Mouse (Mus musculus) midbrain, postnatal 0 days (tissue): ENCODE results near the gene Pld3. TPM values are rescaled to one million over a fixed set of nuclear protein-coding genes. Genes with fewer than 3 reads are reported as not detected.

ENCODE experiments used
- ATAC-seq: fragments of 200-750 bp; cut with Nextera tagmentation; 2 replicates; pipeline ENCODE4 v1.8.0; 2017; ENCODE audit warnings: moderate number of reproducible peaks, mild to moderate bottlenecking, moderate TSS enrichment, moderate library complexity; ENCODE audit not compliant: low FRiP score
- DNase-seq: peaks from one replicate; pipeline ENCODE4 v3.0.0-alpha.2; 2015; ENCODE audit warnings: low spot score
- H3K27ac ChIP-seq: fragments of 300-500 bp; sonication (generic); 2 replicates; pipeline ENCODE4 v1.5.1; 2014; ENCODE audit warnings: low read depth, mild to moderate bottlenecking, low read length, mixed read lengths
- H3K27me3 ChIP-seq: fragments of 300-500 bp; sonication (generic); 2 replicates; pipeline ENCODE4 v1.6.1; 2014; ENCODE audit warnings: low read length, control low read depth, mixed read lengths; ENCODE audit not compliant: insufficient read depth
- H3K36me3 ChIP-seq: fragments of 300-500 bp; sonication (generic); 2 replicates; pipeline ENCODE4 v1.6.1; 2014; ENCODE audit warnings: low read length, control low read depth, mixed read lengths; ENCODE audit not compliant: insufficient read depth
- H3K4me1 ChIP-seq: fragments of 300-500 bp; sonication (generic); 2 replicates; pipeline ENCODE4 v1.6.1; 2014; ENCODE audit warnings: mild to moderate bottlenecking, control low read depth, antibody characterized with exemption, low read length, mixed read lengths; ENCODE audit not compliant: insufficient read depth
- H3K4me2 ChIP-seq: fragments of 300-500 bp; sonication (generic); 2 replicates; pipeline ENCODE4 v1.6.1; 2014; ENCODE audit warnings: low read depth, mild to moderate bottlenecking, low read length, mixed read lengths; ENCODE audit not compliant: poor library complexity, severe bottlenecking
- H3K4me3 ChIP-seq: fragments of 300-500 bp; sonication (generic); 2 replicates; pipeline ENCODE4 v1.5.1; 2014; ENCODE audit warnings: low read depth, mild to moderate bottlenecking, low read length, moderate library complexity
- H3K9ac ChIP-seq: fragments of 300-500 bp; sonication (generic); replicated peaks from 2 replicates; pipeline ENCODE4 v1.6.1; 2014; ENCODE audit warnings: mild to moderate bottlenecking, low read length, moderate library complexity, mixed read lengths; ENCODE audit not compliant: poor library complexity, severe bottlenecking
- H3K9me3 ChIP-seq: fragments of 300-500 bp; sonication (generic); 2 replicates; pipeline ENCODE4 v1.6.1; 2016; ENCODE audit warnings: low read length, control low read depth
- CTCF ChIP-seq: IDR thresholded peaks from 2 replicates; pipeline ENCODE4 v1.5.1; 2016; ENCODE audit warnings: antibody characterized with exemption, mild to moderate bottlenecking
- WGBS: fragments of 180-500 bp; shearing (Covaris S2); extraction: QIAGEN DNeasy Blood & Tissue Kit; methylation state at CpG from one replicate; pipeline ENCODE4 v1.1.7; 2014; 5-methylcytosine and 5-hydroxymethylcytosine counted together
- polyA plus RNA-seq: library from polyadenylated mRNA; unstranded; fragments of >200 nt; fragmentation: Nextera tagmentation; extraction: Ambion mirVana; gene quantifications from 2 replicates; pipeline ENCODE4 v1.2.1, GENCODE M21; 2015
- total RNA-seq: library from RNA; depleted of rRNA; stranded (reverse); fragments of >200 nt; gene quantifications from 2 replicates; pipeline ENCODE4 v1.2.3, GENCODE M21; 2014; rRNA removed

Gene Pld3
- total and polyA plus RNA-seq, 2 experiments from 2014 or later: 275 to 286 TPM

DNA sequence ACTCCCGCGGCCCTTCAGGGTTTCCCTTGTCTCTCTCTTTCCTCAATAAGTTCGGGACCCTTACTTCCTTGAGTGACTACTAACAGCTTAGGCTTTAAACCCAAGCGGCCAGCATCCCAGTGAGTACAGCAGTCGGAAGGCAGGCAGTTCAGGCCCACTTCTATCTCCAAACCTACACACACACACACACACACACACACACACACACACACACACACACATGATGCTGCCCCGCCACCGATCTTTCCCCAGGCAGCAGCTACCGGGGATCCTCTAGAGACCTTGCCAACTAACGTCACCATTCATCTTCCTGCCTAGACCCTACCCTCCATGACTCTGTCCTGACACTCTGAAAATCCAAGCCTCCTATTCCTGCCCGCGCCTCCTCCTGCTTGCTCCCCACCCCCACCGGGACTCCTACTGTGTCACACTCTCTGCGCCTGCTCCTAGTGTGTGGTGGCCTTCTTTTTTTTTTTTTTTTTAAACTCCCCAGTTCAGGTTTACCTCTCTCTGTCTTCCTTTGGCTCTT lies 65.2 kb downstream of the Pld3 start:
- Histone ChIP-seq H3K4me2 (peak overlapping the region; percentile 66), H3K4me3 (peak overlapping the region; percentile 72), H3K36me3 (no peaks in the 10 kb centered on the region), H3K4me1 (no peaks in the 10 kb centered on the region), H3K27ac (peak overlapping the region; percentile 91; the same call in 1 of the 2 replicates), H3K27me3 (no peaks in the 10 kb centered on the region), H3K9me3 (no peaks in the 10 kb centered on the region), H3K9ac (peak overlapping the region; percentile 89)
- DNase-seq (no peak), ATAC-seq (no peak)
- no peak for TF ChIP-seq CTCF
- 6% methylated on average over 13 of the region's 13 CpGs for WGBS

DNA sequence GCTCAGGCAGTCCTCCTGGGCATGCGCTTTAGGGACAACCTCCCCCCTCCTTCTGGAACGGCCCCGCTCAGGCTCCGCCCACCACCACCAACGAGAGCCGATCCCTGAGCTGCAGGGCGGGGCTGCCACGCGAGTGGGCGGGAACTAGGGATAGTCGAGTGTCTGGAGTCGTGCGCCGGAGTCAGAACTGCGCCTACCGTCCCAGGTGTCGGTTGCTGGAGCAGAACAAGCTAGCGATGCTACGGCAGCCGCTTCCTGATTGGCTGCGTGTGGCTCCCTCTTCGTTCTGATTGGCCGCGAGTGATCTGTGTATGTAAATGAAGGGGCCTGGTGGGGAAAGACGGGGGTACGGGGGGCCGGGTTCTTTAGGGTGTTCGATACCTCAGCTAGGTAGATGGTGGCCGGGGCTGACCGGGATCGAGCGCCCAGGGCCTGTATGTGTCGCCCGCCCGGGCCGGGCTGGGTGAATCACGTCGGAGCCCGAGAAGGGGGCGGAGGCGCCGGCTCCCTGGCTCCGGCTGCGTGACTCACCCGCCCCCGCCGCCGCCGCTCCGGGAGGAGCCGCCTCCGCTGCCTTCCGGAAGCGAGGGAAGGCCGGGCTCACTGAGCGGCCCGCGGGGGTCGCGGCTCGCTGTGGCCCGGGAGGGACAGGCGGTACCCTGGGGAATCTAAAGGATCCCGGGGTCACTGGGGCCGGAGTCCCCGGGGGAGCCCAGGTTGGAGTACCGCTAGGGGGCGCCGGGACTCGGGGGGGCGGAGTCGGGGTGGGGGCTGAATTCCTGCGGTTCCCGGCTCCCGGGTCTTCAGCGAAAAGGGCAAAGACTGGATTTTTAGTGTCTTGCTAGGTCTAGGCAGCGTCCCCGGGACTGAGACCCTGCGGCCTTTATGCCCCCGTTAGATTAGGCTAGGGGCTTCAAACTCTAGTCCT lies 66.0 kb downstream of the Pld3 start, which contains the start of gene Sertad1:
Sertad1 (plus strand) TSS at position 141 of the 928 bp plus-strand sequence.
- Histone ChIP-seq H3K4me1 (no peaks in the 10 kb centered on the region), H3K27ac (peak within 1 kb of the TSS; percentile 91), H3K4me3 (peak within 1 kb of the TSS; percentile 72), H3K4me2 (peak within 1 kb of the TSS; percentile 66), H3K9me3 (no peaks in the 10 kb centered on the region), H3K9ac (peak within 1 kb of the TSS; percentile 89), H3K36me3 (no peaks in the 10 kb centered on the region), H3K27me3 (no peaks in the 10 kb centered on the region)
- DNase-seq (peak; percentile 99), ATAC-seq (peak; percentile 97)
- WGBS: under 1% methylated on average over 65 of the region's 80 CpGs
- peak; percentile 60 for TF ChIP-seq CTCF

DNA sequence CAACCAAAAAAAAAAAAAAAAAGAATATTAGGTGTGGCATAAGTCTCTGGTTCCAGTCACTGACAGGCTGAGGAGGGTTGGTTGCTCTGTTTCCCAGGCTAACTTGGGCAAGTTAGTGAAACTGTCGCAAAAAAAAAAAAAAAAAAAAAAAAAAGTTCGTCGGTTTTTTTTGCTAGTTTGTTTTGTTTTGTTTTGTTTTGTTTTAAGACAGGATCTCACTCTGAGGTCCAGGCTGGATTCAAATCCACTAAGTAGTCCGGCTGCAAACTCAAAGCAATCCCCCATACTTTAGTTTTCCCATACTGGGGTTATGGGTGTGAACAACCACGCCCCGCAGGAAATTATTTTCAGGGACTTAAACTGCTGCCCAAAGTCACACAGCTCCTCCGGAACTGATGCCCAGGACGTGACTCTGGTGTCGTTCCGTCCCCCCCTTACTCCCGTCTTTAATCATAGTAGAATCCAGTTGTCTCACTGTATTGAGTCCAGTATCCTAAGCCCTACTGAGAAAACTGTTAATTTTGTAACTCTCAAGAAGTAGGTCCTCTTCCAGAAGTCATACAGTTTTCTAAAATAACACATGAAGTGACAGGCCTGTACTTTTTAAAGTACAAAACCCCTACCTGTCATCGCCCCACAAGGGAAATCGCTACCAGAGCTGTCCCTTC lies 66.8 kb downstream of the Pld3 start:
- H3K27ac ChIP-seq: no peak overlapping the region
- peak overlapping the region; percentile 72 for H3K4me3 ChIP-seq
- H3K4me2 ChIP-seq: peak overlapping the region; percentile 66
- WGBS: 6% methylated on average over 13 of the region's 13 CpGs
- H3K4me1 ChIP-seq: no peaks in the 10 kb centered on the region
- DNase-seq (no peak), ATAC-seq (peak; percentile 2; the same call in 1 of the 2 replicates)
- no peaks in the 10 kb centered on the region for H3K9me3 ChIP-seq
- H3K27me3 ChIP-seq: no peaks in the 10 kb centered on the region
- H3K36me3 ChIP-seq: no peaks in the 10 kb centered on the region
- no peak for TF ChIP-seq CTCF
- H3K9ac ChIP-seq: peak overlapping the region; percentile 46; the same call in 1 of the 2 replicates

DNA sequence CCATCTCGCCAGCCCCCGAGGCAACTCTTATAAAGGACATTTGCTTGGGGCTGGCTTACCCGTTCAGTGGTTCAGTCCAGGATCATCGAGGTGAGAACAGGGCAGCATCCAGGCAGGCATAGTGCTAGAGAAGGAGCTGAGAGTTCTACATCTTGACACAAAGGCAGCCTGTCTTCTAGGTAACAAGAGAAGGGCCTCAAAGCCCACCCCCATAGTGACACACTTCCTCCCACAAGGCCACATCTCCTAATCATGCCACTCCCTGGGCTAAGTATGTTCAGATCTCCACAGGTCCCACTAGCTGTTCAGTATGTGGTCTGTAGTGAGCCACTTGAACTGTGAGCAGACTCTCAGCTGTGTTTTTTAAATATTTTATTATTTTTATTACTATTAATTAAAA lies 69.2 kb downstream of the Pld3 start:
- no peaks in the 10 kb centered on the region for H3K9me3 ChIP-seq
- H3K4me2 ChIP-seq: no peak overlapping the region
- no peak overlapping the region for H3K27ac ChIP-seq
- 85% methylated on average over 4 of the region's 4 CpGs for WGBS
- no peaks in the 10 kb centered on the region for H3K36me3 ChIP-seq
- no peak for TF ChIP-seq CTCF
- no peak overlapping the region for H3K9ac ChIP-seq
- no peak overlapping the region for H3K4me3 ChIP-seq
- ATAC-seq (no peak), DNase-seq (no peak)
- H3K4me1 ChIP-seq: no peaks in the 10 kb centered on the region
- no peaks in the 10 kb centered on the region for H3K27me3 ChIP-seq

Other genes with a start within 250 kb of the Pld3 start
- gene Ltbp4, start 215.5 kb downstream of the Pld3 start, total RNA-seq: 25.3 and 44.3 TPM in 2 replicates
- gene Ltbp4, start 215.5 kb downstream of the Pld3 start, polyA plus RNA-seq: 13.6 and 16.0 TPM in 2 replicates
- gene Shkbp1, start 197.2 kb downstream of the Pld3 start, total RNA-seq: 36.3 and 42.7 TPM in 2 replicates
- 24.1 and 25.1 TPM in 2 replicates for gene Shkbp1, start 197.2 kb downstream of the Pld3 start, polyA plus RNA-seq
- gene Gm20479, start 195.8 kb downstream of the Pld3 start, total RNA-seq: not detected in 2 replicates
- gene Gm20479, start 195.8 kb downstream of the Pld3 start, polyA plus RNA-seq: not detected in 2 replicates
- 27.1 and 36.3 TPM in 2 replicates for gene Sptbn4, start 105.5 kb downstream of the Pld3 start, total RNA-seq
- gene Sptbn4, start 105.5 kb downstream of the Pld3 start, polyA plus RNA-seq: 3.4 and 4.0 TPM in 2 replicates
- gene Blvrb, start 105.2 kb downstream of the Pld3 start, total RNA-seq: 13.7 and 19.5 TPM in 2 replicates
- gene Blvrb, start 105.2 kb downstream of the Pld3 start, polyA plus RNA-seq: 15.9 and 18.3 TPM in 2 replicates
- 5.0 and 5.7 TPM in 2 replicates for gene Sertad3, start 79.5 kb downstream of the Pld3 start, total RNA-seq
- 4.0 and 4.3 TPM in 2 replicates for gene Sertad3, start 79.5 kb downstream of the Pld3 start, polyA plus RNA-seq
- gene Sertad1, start 66.3 kb downstream of the Pld3 start, total RNA-seq: 9.3 and 10.5 TPM in 2 replicates
- 6.9 and 7.3 TPM in 2 replicates for gene Sertad1, start 66.3 kb downstream of the Pld3 start, polyA plus RNA-seq
- 3.2 and 3.4 TPM in 2 replicates for gene Prx, start 53.9 kb downstream of the Pld3 start, total RNA-seq
- gene Prx, start 53.9 kb downstream of the Pld3 start, polyA plus RNA-seq: 1.5 and 1.9 TPM in 2 replicates
- gene Hipk4, start 30.0 kb downstream of the Pld3 start, total RNA-seq: 0.66 and 1.8 TPM in 2 replicates
- 0.88 and 1.0 TPM in 2 replicates for gene Hipk4, start 30.0 kb downstream of the Pld3 start, polyA plus RNA-seq
- 7.9 and 12.5 TPM in 2 replicates for gene 2310022A10Rik, start within 50 bp of the Pld3 start, total RNA-seq
- 29.1 and 31.0 TPM in 2 replicates for gene 2310022A10Rik, start within 50 bp of the Pld3 start, polyA plus RNA-seq
- gene Akt2, start 38.3 kb upstream of the Pld3 start, total RNA-seq: 42.8 and 46.7 TPM in 2 replicates
- gene Akt2, start 38.3 kb upstream of the Pld3 start, polyA plus RNA-seq: 37.7 and 38.1 TPM in 2 replicates
- gene Ttc9b, start 100.7 kb upstream of the Pld3 start, total RNA-seq: 111 and 114 TPM in 2 replicates
- 125 and 133 TPM in 2 replicates for gene Ttc9b, start 100.7 kb upstream of the Pld3 start, polyA plus RNA-seq
- 150 and 165 TPM in 2 replicates for gene Map3k10, start 121.4 kb upstream of the Pld3 start, total RNA-seq
- gene Map3k10, start 121.4 kb upstream of the Pld3 start, polyA plus RNA-seq: 24.4 and 24.5 TPM in 2 replicates
- 6.5 and 10.4 TPM in 2 replicates for gene Zfp607b, start 136.1 kb upstream of the Pld3 start, total RNA-seq
- gene Zfp607b, start 136.1 kb upstream of the Pld3 start, polyA plus RNA-seq: 9.2 and 9.5 TPM in 2 replicates
- gene Zfp60, start 178.2 kb upstream of the Pld3 start, total RNA-seq: 32.1 and 38.6 TPM in 2 replicates
- gene Zfp60, start 178.2 kb upstream of the Pld3 start, polyA plus RNA-seq: 38.1 and 40.9 TPM in 2 replicates